Mouse (Mus musculus) MEL (cell line): ENCODE results near the gene Srgap3. TPM values are rescaled to one million over a fixed set of nuclear protein-coding genes. Genes with fewer than 3 reads are reported as not detected.

ENCODE experiments used
- DNase-seq: peaks from one replicate; pipeline ENCODE4 v3.0.0; 2011; ENCODE audit warnings: low read depth, low spot score
- H3K27ac ChIP-seq: 2 replicates; pipeline ENCODE4 v1.5.1; 2012; ENCODE audit warnings: low read depth, mild to moderate bottlenecking, control low read depth, low read length, moderate library complexity; ENCODE audit not compliant: control insufficient read depth
- H3K27me3 ChIP-seq, 2 experiments: fragments of 150-350 bp in 1 of 2; sonication (generic) in 1 of 2; 2 replicates each; pipeline ENCODE4 v1.6.1; 2012; ENCODE audit warnings: low read length in 2 of 2, mild to moderate bottlenecking in 2 of 2, improper control_type of control experiment in 1 of 2, moderate library complexity in 1 of 2; ENCODE audit not compliant: insufficient read depth in 2 of 2, control insufficient read depth in 1 of 2
- H3K36me3 ChIP-seq, 2 experiments: 2 replicates each; pipeline ENCODE4 v1.6.1; 2012 to 2014; ENCODE audit warnings: low read length in 2 of 2, improper control_type of control experiment in 1 of 2, inconsistent platforms in 1 of 2, mild to moderate bottlenecking in 1 of 2; ENCODE audit not compliant: insufficient read depth in 2 of 2, control insufficient read depth in 1 of 2
- H3K4me1 ChIP-seq, 2 experiments: fragments of 150-350 bp in 1 of 2; sonication (generic) in 1 of 2; 2 replicates each; pipeline ENCODE4 v1.6.1; 2012; ENCODE audit warnings: low read length in 2 of 2, improper control_type of control experiment in 1 of 2, mild to moderate bottlenecking in 1 of 2; ENCODE audit not compliant: insufficient read depth in 2 of 2, control insufficient read depth in 1 of 2
- H3K4me3 ChIP-seq, 2 experiments: fragments of 150-350 bp in 1 of 2; sonication (generic) in 1 of 2; 2 replicates each; pipeline ENCODE4 v1.5.1; 2012; ENCODE audit warnings: low read depth in 2 of 2, low read length in 2 of 2, mild to moderate bottlenecking in 2 of 2, moderate library complexity in 2 of 2, control low read depth in 1 of 2, improper control_type of control experiment in 1 of 2; ENCODE audit not compliant: control insufficient read depth in 1 of 2, insufficient read depth in 1 of 2
- H3K79me2 ChIP-seq: 2 replicates; pipeline ENCODE4 v1.6.1; 2012; ENCODE audit warnings: mild to moderate bottlenecking, low read length, moderate library complexity; ENCODE audit not compliant: control insufficient read depth, poor library complexity, insufficient read depth
- H3K9ac ChIP-seq: 2 replicates; pipeline ENCODE4 v1.6.1; 2012; ENCODE audit warnings: low read depth, mild to moderate bottlenecking, control low read depth, low read length, moderate library complexity; ENCODE audit not compliant: control insufficient read depth, poor library complexity, severe bottlenecking
- H3K9me3 ChIP-seq: fragments of 150-350 bp; sonication (generic); replicated peaks from 2 replicates; pipeline ENCODE4 v1.6.1; 2012; ENCODE audit warnings: mild to moderate bottlenecking, low read length, improper control_type of control experiment, moderate library complexity; ENCODE audit not compliant: insufficient read depth
- E2F4 ChIP-seq: IDR thresholded peaks from 2 replicates; pipeline ENCODE4 v1.6.1; 2011; ENCODE audit warnings: low read depth, low read length, improper control_type of control experiment, borderline replicate concordance
- ETS1 ChIP-seq: IDR thresholded peaks from 2 replicates; pipeline ENCODE4 v1.6.1; 2012; ENCODE audit warnings: low read depth, mild to moderate bottlenecking, inconsistent platforms, low read length, improper control_type of control experiment, moderate library complexity
- GABPA ChIP-seq: IDR thresholded peaks from 2 replicates; pipeline ENCODE4 v1.6.1; 2012; ENCODE audit warnings: low read depth, mild to moderate bottlenecking, inconsistent platforms, low read length, improper control_type of control experiment, moderate library complexity
- GATA1 ChIP-seq: IDR thresholded peaks from 2 replicates; pipeline ENCODE4 v1.6.1; 2011; ENCODE audit warnings: low read depth, low read length, improper control_type of control experiment
- HCFC1 ChIP-seq: IDR thresholded peaks from 2 replicates; pipeline ENCODE4 v1.6.1; 2012; ENCODE audit warnings: low read depth, mild to moderate bottlenecking, inconsistent platforms, low read length, improper control_type of control experiment, moderate library complexity
- KAT2A ChIP-seq: conservative IDR thresholded peaks from 2 replicates; pipeline ENCODE4 v1.6.1; 2012; ENCODE audit warnings: low read depth, low read length, improper control_type of control experiment, inconsistent platforms
- MAFK ChIP-seq: IDR thresholded peaks from 2 replicates; pipeline ENCODE4 v1.6.1; 2011; ENCODE audit warnings: low read depth, mild to moderate bottlenecking, low read length, improper control_type of control experiment, borderline replicate concordance
- MAX ChIP-seq: IDR thresholded peaks from 2 replicates; pipeline ENCODE4 v1.6.1; 2011; ENCODE audit warnings: low read length, improper control_type of control experiment
- MEF2A ChIP-seq: IDR thresholded peaks from 2 replicates; pipeline ENCODE4 v1.6.1; 2014; ENCODE audit warnings: low read depth, mild to moderate bottlenecking, inconsistent platforms, low read length, improper control_type of control experiment; ENCODE audit not compliant: poor library complexity, insufficient replicate concordance, severe bottlenecking; ENCODE audit errors: extremely low read depth
- MYC ChIP-seq: IDR thresholded peaks from 2 replicates; pipeline ENCODE4 v1.6.1; 2011; ENCODE audit warnings: low read depth, mild to moderate bottlenecking, low read length, improper control_type of control experiment, moderate library complexity
- POLR2A ChIP-seq, 2 experiments: IDR thresholded peaks; 2 replicates each; pipeline ENCODE4 v1.6.1; 2011 to 2012; ENCODE audit warnings: low read length in 2 of 2, mild to moderate bottlenecking in 2 of 2, control low read depth in 1 of 2, improper control_type of control experiment in 1 of 2, low read depth in 1 of 2, moderate library complexity in 1 of 2; ENCODE audit not compliant: control insufficient read depth in 1 of 2, insufficient read depth in 1 of 2, poor library complexity in 1 of 2
- POLR2AphosphoS5 ChIP-seq: IDR thresholded peaks from 2 replicates; pipeline ENCODE4 v1.6.1; 2012; ENCODE audit warnings: low read depth, borderline replicate concordance, mild to moderate bottlenecking, inconsistent platforms, low read length, moderate library complexity, mixed read lengths
- SMC3 ChIP-seq: IDR thresholded peaks from 2 replicates; pipeline ENCODE4 v1.6.1; 2011; ENCODE audit warnings: low read depth, low read length, improper control_type of control experiment
- TAL1 ChIP-seq: IDR thresholded peaks from 2 replicates; pipeline ENCODE4 v1.6.1; 2012; ENCODE audit warnings: mild to moderate bottlenecking, inconsistent platforms, low read length, moderate library complexity, mixed read lengths
- UBTF ChIP-seq: IDR thresholded peaks from 2 replicates; pipeline ENCODE4 v1.6.1; 2012; ENCODE audit warnings: low read depth, mild to moderate bottlenecking, inconsistent platforms, low read length, improper control_type of control experiment, moderate library complexity, borderline replicate concordance; ENCODE audit not compliant: insufficient read depth
- USF1 ChIP-seq: IDR thresholded peaks from 2 replicates; pipeline ENCODE4 v1.6.1; 2014; ENCODE audit warnings: low read depth, mild to moderate bottlenecking, inconsistent platforms, low read length, improper control_type of control experiment, moderate library complexity
- ZKSCAN1 ChIP-seq: IDR thresholded peaks from 2 replicates; pipeline ENCODE4 v1.6.1; 2012; ENCODE audit warnings: low read depth, mild to moderate bottlenecking, inconsistent platforms, low read length, improper control_type of control experiment, moderate library complexity
- polyA plus RNA-seq, 2 experiments: library from polyadenylated mRNA; stranded (reverse) in 1 of 2; unstranded in 1 of 2; fragments of >175 nt in 1 of 2; fragments of >200 nt in 1 of 2; gene quantifications; 2 replicates each; pipeline versions ENCODE4 v1.2.1 to v1.2.4; 2012; ENCODE audit warnings: low replicate concordance in 2 of 2, low read depth in 1 of 2; ENCODE audit not compliant: insufficient read length in 2 of 2, insufficient read depth in 1 of 2, missing spikeins in 1 of 2
- total RNA-seq: library from RNA; depleted of rRNA; stranded (reverse); fragments of 300-350 nt; gene quantifications from 2 replicates; pipeline ENCODE4 v1.2.3, GENCODE M21; 2012

Srgap3 gene
- total and polyA plus RNA-seq, 3 experiments, result 0.31 to 0.75 TPM; not detected in 1

DNA sequence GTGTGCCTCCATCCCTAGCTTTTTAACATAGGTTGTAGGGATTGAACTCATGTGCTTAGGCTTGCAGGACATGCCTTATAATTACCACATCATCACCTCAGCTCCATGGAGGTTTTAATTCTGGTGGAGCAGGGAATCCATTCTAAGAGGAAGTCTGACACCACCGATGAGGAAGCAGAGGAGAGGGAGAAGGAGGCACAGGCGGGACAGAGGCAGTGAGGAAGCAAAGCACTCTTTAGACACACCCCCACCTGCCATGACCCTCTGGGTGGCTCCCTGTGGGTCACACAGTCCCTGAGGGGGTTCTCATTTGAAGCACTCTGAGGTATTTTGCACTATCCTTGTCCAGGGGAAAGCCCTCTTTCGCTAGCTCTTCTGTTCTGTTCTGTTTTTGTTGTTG lies 194.5 kb downstream of the Srgap3 start:
- no peak for DNase-seq

DNA sequence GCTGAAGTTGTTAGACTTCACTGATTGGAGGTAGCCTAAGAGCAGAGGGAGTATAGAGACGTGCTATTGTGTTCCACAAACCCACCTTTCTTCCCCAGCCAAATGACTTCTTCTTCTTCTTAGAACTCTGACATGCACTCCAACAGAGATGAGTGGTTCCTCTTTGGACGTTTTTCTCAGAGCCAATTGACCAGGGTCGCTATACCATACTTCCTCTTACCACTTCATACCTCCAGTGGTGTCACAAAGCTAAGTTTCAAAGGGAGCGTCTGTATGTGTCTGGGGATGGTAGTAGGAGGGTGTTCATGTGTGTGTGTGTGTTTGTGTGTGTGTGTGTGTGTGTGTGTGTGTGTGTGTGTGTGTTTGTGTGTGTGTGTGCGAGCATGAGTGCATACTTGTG lies 195.1 kb downstream of the Srgap3 start:
- Histone ChIP-seq H3K9ac (no peak overlapping the region), H3K27ac (no peak overlapping the region), H3K4me1 (no peaks in the 10 kb centered on the region), H3K4me3 (no peak overlapping the region), H3K36me3 (no peaks in the 10 kb centered on the region), H3K9me3 (no peaks in the 10 kb centered on the region), H3K79me2 (no peaks in the 10 kb centered on the region), H3K27me3 (no peaks in the 10 kb centered on the region)
- TF ChIP-seq SMC3, result no peak
- no peak for TF ChIP-seq MAX
- no peak for TF ChIP-seq UBTF
- no peak for TF ChIP-seq GABPA
- DNase-seq, result no peak

More for the DNA sequence above, 194.5 kb downstream of the Srgap3 start:
- no peaks in the 10 kb centered on the region for H3K27me3 ChIP-seq
- no peak overlapping the region for H3K4me3 ChIP-seq
- H3K27ac ChIP-seq, result no peak overlapping the region
- no peaks in the 10 kb centered on the region for H3K4me1 ChIP-seq
- H3K9ac ChIP-seq, result no peak overlapping the region
- H3K79me2 ChIP-seq, result no peaks in the 10 kb centered on the region
- TF ChIP-seq TAL1 (no peak), MEF2A (no peak), ZKSCAN1 (no peak), MYC (no peak), E2F4 (no peak), POLR2A (IDR thresholded peaks at IDR 0.05; ENCODE audit: control insufficient read depth in 1 of 2, insufficient read depth in 1 of 2, low read depth in 1 of 2, low read length in 2 of 2, poor library complexity in 1 of 2) (no peak), KAT2A (no peak), MAX (no peak), SMC3 (no peak), ETS1 (no peak), MAFK (no peak)
- no peaks in the 10 kb centered on the region for H3K36me3 ChIP-seq
- H3K9me3 ChIP-seq, result no peaks in the 10 kb centered on the region

DNA sequence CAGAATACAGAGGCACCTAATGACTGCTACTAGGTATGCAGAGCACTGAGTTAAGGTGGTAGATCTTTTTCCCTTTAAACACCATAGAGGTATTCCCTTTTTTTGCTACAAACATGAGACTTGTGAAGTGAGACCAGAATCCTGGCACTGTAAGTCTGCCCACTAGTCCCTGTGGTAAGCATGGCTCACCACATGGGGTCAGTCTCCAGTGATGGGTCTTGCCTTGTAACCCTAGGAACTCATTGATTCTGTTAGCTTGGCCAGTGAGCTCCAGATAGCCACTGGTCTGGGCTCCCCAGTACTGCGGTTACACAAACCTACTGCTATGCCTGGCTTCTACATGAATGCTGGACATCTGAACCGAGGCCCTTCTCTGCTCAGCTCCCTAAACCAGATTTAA lies 204.8 kb downstream of the Srgap3 start:
- Histone ChIP-seq H3K27ac (no peak overlapping the region), H3K36me3 (no peaks in the 10 kb centered on the region), H3K9me3 (no peaks in the 10 kb centered on the region), H3K27me3 (no peaks in the 10 kb centered on the region), H3K9ac (no peak overlapping the region), H3K79me2 (no peaks in the 10 kb centered on the region), H3K4me1 (no peaks in the 10 kb centered on the region), H3K4me3 (no peak overlapping the region)
- no peak for DNase-seq
- no peak for TF ChIP-seq USF1
- TF ChIP-seq GATA1, result no peak
- no peak for TF ChIP-seq HCFC1
- no peak for TF ChIP-seq POLR2AphosphoS5
